Mouse (Mus musculus): ENCODE data around the gene 6030452D12Rik.

GRCm38 (mm10) chr8:106506106-106506505, 5.8 kb downstream of the 6030452D12Rik start:
- no peak for TF ChIP-seq TAL1 (IDR thresholded peaks at IDR 0.05; ENCODE audit: low read length)
- no peak for TF ChIP-seq GATA1 (IDR thresholded peaks at IDR 0.05; ENCODE audit: low read length)

Measured in erythroblast, embryonic 14.5 days (primary cell).